Mouse (Mus musculus): Measurements from ENCODE around the gene Fam83f. TPM values are rescaled to one million over a fixed set of nuclear protein-coding genes. Genes with fewer than 3 reads are reported as not detected.

Fam83f gene
- polyA plus RNA-seq, 1 experiment from 2014 or later: 2.9 TPM

DNA sequence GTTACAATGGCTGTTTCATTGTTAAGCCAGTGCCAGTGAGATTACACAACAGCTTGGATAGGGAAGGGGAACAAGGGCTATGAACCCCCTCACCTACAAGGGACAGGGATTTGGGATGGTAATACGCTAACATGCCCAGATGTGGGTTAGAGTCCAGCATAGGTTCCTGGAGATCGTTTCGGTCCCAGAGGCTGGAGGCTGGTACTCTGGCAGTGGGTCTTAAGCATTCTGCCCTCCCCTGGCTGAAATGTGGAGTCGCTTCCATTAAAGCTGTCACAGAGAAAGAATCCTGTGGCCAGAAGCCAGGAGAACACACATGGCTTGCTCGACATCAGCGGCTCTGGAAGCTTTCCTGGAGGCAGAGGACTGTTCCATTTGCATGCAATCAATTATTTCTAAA is 37.9 kb downstream of the Fam83f start:
- peaks cover 9% of the 10 kb centered on the region; the same call in 1 of the 2 replicates for H3K4me1 ChIP-seq (ENCODE audit: control insufficient read depth, insufficient read depth, low read length)
- no peaks in the 10 kb centered on the region for H3K36me3 ChIP-seq (ENCODE audit: control insufficient read depth, insufficient read depth, low read length)
- ATAC-seq (ENCODE audit: low FRiP score, low TSS enrichment): no peak
- H3K9me3 ChIP-seq (ENCODE audit: control insufficient read depth, low read length): no peaks in the 10 kb centered on the region
- no peak overlapping the region for H3K4me2 ChIP-seq (replicated peaks; ENCODE audit: low read depth, low read length)
- H3K27me3 ChIP-seq (ENCODE audit: control insufficient read depth, insufficient read depth, low read length): no peaks in the 10 kb centered on the region
- no peak overlapping the region for H3K4me3 ChIP-seq (ENCODE audit: low read length)
- 0 out of 2 replicates have a peak overlapping the region, but pooled peaks have one; percentile 24 for H3K27ac ChIP-seq (ENCODE audit: low read depth, low read length)
- 50% methylated on average over 6 of the region's 6 CpGs for WGBS
- no peak overlapping the region for H3K9ac ChIP-seq (ENCODE audit: low read depth, low read length)

DNA sequence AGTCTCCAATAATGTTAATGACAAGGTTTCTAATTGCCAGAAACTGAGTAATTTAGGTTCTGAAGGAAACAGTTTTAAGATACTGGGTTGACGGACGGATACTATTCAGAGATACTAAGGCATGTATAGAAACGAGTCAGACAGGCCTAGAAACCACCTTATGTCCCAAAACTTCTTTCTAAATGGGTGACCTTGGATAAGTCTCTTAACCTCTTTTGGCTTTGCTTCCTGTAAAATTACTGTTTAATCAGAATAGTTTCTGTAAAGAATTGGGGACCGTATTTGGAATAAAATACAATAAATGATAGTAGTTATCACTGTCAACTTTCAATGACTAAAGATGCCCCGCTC is 38.6 kb downstream of the Fam83f start:
- no peak for ATAC-seq (ENCODE audit: low FRiP score, low TSS enrichment)
- Histone ChIP-seq H3K4me3 (ENCODE audit: low read length) (peak overlapping the region; percentile 96), H3K27me3 (ENCODE audit: control insufficient read depth, insufficient read depth, low read length) (no peaks in the 10 kb centered on the region), H3K27ac (ENCODE audit: low read depth, low read length) (no peak overlapping the region), H3K9ac (ENCODE audit: low read depth, low read length) (peak overlapping the region; percentile 57), H3K4me2 (replicated peaks; ENCODE audit: low read depth, low read length) (peak overlapping the region; percentile 40), H3K9me3 (ENCODE audit: control insufficient read depth, low read length) (no peaks in the 10 kb centered on the region), H3K36me3 (ENCODE audit: control insufficient read depth, insufficient read depth, low read length) (no peaks in the 10 kb centered on the region), H3K4me1 (ENCODE audit: control insufficient read depth, insufficient read depth, low read length) (peaks cover 9% of the 10 kb centered on the region; the same call in 1 of the 2 replicates)
- 14% methylated on average over 5 of the region's 5 CpGs for WGBS

DNA sequence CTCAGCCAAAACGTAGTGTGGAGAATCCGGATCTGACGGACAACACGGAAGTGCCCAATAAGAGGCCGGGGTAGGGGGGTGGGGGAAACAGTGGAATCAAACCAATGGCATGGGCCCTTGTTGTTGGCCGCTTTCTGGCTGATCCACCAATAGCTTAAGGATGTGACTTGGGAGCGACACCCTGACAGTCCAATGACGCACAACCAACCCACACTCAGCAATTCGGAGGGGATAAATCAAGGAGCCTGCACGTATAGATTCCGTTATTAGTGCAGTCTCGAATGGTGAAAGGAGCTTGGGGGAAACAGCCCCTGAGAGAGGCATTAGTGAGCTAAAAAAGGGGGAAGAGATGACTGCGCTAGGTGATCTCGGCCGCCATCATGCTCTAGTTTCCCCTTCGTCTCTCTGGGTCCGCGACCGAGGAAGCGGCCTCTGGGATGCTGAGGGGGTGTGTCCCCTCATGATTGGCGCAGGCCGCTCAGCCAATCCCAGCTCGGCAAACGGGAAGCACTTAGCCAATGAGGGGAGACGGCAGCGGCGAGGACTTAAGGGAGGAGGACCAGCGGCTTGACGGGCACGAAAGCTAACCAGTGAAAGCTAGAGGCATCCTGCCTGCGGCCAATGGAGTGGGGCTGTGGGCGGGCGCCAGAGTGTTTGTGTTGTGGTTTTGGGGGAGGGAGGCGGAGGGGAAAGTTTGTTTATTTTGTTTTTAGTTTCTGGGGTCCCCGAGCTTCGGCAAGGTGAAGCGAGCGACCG is 39.1 kb downstream of the Fam83f start, which contains the start of gene Tnrc6b:
Tnrc6b (plus strand) TSS at position 706 of the 756 bp plus-strand sequence.
- Histone ChIP-seq H3K4me3 (ENCODE audit: low read length) (peak within 1 kb of the TSS; percentile 96), H3K9ac (ENCODE audit: low read depth, low read length) (peak within 1 kb of the TSS; percentile 88), H3K4me2 (replicated peaks; ENCODE audit: low read depth, low read length) (peak within 1 kb of the TSS; percentile 87), H3K4me1 (ENCODE audit: control insufficient read depth, insufficient read depth, low read length) (peaks cover 7% of the 10 kb centered on the region; the same call in 1 of the 2 replicates), H3K9me3 (ENCODE audit: control insufficient read depth, low read length) (no peaks in the 10 kb centered on the region), H3K27me3 (ENCODE audit: control insufficient read depth, insufficient read depth, low read length) (no peaks in the 10 kb centered on the region), H3K36me3 (ENCODE audit: control insufficient read depth, insufficient read depth, low read length) (no peaks in the 10 kb centered on the region), H3K27ac (ENCODE audit: low read depth, low read length) (peak within 1 kb of the TSS; percentile 85)
- under 1% methylated on average over 38 of the region's 39 CpGs for WGBS
- ATAC-seq (ENCODE audit: low FRiP score, low TSS enrichment): peak; percentile 95

DNA sequence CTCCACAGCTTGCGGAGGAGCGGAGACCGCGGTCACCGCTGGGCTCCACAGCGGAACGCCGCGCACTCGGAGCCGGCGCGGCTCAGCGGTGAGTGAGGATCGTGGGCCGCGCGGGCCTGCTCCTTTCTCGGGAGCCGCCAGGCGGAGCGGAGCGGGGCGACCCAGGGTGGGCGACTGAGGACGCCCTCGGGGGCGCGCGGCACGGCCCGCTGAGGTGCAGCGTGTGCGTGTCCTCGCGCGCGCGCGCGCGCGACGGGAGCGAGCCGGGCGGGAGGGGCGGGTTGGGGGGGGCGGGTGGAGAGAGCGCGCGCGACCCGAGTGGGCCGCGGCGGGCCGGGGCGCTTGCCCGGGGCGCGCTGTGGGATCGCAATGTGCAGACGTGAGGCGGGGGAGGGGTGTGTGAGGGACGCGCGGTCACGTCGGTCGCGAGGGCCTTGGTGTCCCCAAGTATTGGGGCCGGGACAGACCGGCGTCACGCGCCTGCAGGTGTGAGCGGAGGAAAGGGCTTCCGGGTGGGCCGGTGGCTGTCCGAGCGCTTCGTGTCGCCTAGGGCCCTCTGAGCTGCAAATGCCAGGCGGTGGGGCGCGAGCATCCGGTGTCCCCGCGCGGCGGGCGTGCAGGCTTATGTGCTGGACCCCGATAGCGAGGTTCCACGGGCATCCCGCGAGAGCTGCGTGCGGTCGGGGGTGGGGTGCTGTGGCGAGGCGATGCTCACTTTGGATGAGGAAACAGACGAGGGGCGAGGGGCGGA is 39.9 kb downstream of the Fam83f start:
- Histone ChIP-seq H3K4me2 (replicated peaks; ENCODE audit: low read depth, low read length) (peak overlapping the region; percentile 87), H3K9me3 (ENCODE audit: control insufficient read depth, low read length) (no peaks in the 10 kb centered on the region), H3K27ac (ENCODE audit: low read depth, low read length) (no peak overlapping the region; the same call in 1 of the 2 replicates), H3K4me3 (ENCODE audit: low read length) (peak overlapping the region; percentile 96), H3K4me1 (ENCODE audit: control insufficient read depth, insufficient read depth, low read length) (peaks cover 5% of the 10 kb centered on the region; the same call in 1 of the 2 replicates), H3K9ac (ENCODE audit: low read depth, low read length) (peak overlapping the region; percentile 88), H3K27me3 (ENCODE audit: control insufficient read depth, insufficient read depth, low read length) (no peaks in the 10 kb centered on the region), H3K36me3 (ENCODE audit: control insufficient read depth, insufficient read depth, low read length) (no peaks in the 10 kb centered on the region)
- ATAC-seq (ENCODE audit: low FRiP score, low TSS enrichment): peak; percentile 24
- WGBS: 1% methylated on average over 66 of the region's 106 CpGs

DNA sequence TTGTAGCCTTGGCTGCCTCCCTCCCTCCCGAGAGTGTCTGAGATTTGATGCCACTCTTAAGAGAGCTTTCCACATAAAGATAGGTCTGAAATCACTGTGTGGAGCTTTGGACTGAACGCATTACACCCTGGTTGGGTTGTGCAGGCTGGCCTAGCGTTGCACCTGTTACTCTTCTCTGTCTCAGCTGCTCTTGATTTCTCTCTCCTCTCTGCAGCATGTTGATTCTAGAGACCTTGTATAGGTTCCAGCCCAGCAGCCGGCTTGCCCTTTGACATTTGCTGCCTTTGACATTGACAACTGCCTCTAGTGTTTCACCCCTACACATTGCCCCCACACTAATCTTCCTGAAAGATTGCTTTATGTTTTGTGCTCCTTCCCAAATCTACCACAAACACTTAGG is 42.7 kb downstream of the Fam83f start:
- Histone ChIP-seq H3K27ac (ENCODE audit: low read depth, low read length) (no peak overlapping the region), H3K4me3 (ENCODE audit: low read length) (no peak overlapping the region), H3K4me1 (ENCODE audit: control insufficient read depth, insufficient read depth, low read length) (0 out of 2 replicates have a peak, but pooled peaks cover 3% of the 10 kb centered on the region), H3K36me3 (ENCODE audit: control insufficient read depth, insufficient read depth, low read length) (no peaks in the 10 kb centered on the region), H3K27me3 (ENCODE audit: control insufficient read depth, insufficient read depth, low read length) (no peaks in the 10 kb centered on the region), H3K9ac (ENCODE audit: low read depth, low read length) (no peak overlapping the region), H3K4me2 (replicated peaks; ENCODE audit: low read depth, low read length) (no peak overlapping the region), H3K9me3 (ENCODE audit: control insufficient read depth, low read length) (no peaks in the 10 kb centered on the region)
- WGBS: 55% methylated on average over 4 of the region's 4 CpGs
- ATAC-seq (ENCODE audit: low FRiP score, low TSS enrichment): no peak

DNA sequence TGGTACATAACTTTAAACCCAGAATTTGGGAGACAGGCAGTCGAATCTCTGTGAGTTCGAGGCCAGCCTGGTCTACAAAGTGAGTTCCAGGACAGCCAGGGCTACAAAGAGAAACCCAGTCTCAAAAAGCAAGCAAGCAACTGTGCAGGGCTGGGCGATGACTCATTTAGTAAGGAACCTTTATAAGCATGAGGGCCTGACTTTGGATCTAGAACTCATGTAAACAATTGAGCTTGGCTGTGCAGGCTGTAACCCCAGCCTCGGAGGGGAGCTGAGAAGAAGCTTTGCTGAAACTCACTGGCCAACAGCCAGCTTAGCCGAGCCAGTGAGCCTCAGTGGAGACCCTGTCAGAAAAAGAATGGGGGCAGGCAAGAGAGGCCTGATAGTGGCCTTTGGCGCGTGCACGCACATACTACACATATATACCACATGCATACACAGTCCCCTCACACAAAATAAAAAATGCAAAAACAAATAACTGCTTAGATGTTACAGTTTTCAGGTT is 45.0 kb downstream of the Fam83f start:
- Histone ChIP-seq H3K36me3 (ENCODE audit: control insufficient read depth, insufficient read depth, low read length) (no peaks in the 10 kb centered on the region), H3K27ac (ENCODE audit: low read depth, low read length) (no peak overlapping the region), H3K4me2 (replicated peaks; ENCODE audit: low read depth, low read length) (no peak overlapping the region), H3K4me3 (ENCODE audit: low read length) (no peak overlapping the region), H3K4me1 (ENCODE audit: control insufficient read depth, insufficient read depth, low read length) (peaks cover 10% of the 10 kb centered on the region), H3K9ac (ENCODE audit: low read depth, low read length) (no peak overlapping the region), H3K27me3 (ENCODE audit: control insufficient read depth, insufficient read depth, low read length) (no peaks in the 10 kb centered on the region), H3K9me3 (ENCODE audit: control insufficient read depth, low read length) (no peaks in the 10 kb centered on the region)
- no peak for ATAC-seq (ENCODE audit: low FRiP score, low TSS enrichment)
- 80% methylated on average over 8 of the region's 8 CpGs for WGBS

DNA sequence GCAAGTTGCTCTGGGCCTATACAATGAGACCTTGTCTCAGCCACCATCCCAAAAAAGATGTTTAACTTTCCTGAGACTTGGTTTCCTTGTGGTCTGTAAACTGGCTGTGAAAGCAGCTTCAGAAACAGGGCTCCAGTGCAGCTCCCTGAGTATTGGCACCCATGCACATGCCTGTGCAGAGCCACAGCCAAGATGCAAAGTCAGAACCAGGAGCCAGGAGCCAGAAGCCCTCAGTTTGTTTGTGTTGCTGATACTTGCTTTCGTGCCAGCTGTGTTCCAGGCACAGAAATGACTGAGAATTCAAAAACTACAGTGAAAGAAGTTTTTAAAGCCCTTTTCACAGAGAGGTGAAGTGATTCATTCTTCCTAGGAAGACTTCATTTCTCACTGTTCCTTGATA is 45.8 kb downstream of the Fam83f start:
- 69% methylated on average over 1 of the region's 1 CpGs for WGBS
- no peak for ATAC-seq (ENCODE audit: low FRiP score, low TSS enrichment)
- Histone ChIP-seq H3K27me3 (ENCODE audit: control insufficient read depth, insufficient read depth, low read length) (no peaks in the 10 kb centered on the region), H3K4me1 (ENCODE audit: control insufficient read depth, insufficient read depth, low read length) (peaks cover 14% of the 10 kb centered on the region), H3K27ac (ENCODE audit: low read depth, low read length) (no peak overlapping the region), H3K9me3 (ENCODE audit: control insufficient read depth, low read length) (no peaks in the 10 kb centered on the region), H3K9ac (ENCODE audit: low read depth, low read length) (no peak overlapping the region), H3K4me2 (replicated peaks; ENCODE audit: low read depth, low read length) (no peak overlapping the region), H3K4me3 (ENCODE audit: low read length) (no peak overlapping the region), H3K36me3 (ENCODE audit: control insufficient read depth, insufficient read depth, low read length) (no peaks in the 10 kb centered on the region)

DNA sequence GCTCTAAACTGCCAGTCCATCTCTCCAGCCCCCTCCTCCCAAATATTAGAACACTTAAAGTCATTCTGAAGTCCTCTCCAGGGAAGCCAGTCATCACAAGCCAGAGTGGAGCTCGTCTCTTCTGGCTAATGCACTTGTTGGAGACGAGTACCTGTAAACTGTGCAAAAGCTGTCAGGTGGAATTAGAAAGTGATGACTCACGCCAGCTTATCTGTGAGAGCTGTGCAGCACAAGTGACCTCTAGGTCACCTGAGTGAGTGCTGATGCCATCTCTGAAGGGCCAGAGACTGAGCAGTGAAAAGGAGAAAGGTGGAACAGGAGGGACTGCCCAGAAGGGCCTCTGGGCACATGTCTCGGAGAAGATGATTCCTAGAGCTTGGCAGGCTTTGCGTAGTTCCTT is 48.6 kb downstream of the Fam83f start:
- Histone ChIP-seq H3K36me3 (ENCODE audit: control insufficient read depth, insufficient read depth, low read length) (no peaks in the 10 kb centered on the region), H3K27me3 (ENCODE audit: control insufficient read depth, insufficient read depth, low read length) (no peaks in the 10 kb centered on the region), H3K27ac (ENCODE audit: low read depth, low read length) (no peak overlapping the region), H3K4me2 (replicated peaks; ENCODE audit: low read depth, low read length) (no peak overlapping the region), H3K9me3 (ENCODE audit: control insufficient read depth, low read length) (no peaks in the 10 kb centered on the region), H3K9ac (ENCODE audit: low read depth, low read length) (no peak overlapping the region), H3K4me1 (ENCODE audit: control insufficient read depth, insufficient read depth, low read length) (peaks cover 16% of the 10 kb centered on the region), H3K4me3 (ENCODE audit: low read length) (no peak overlapping the region)
- 65% methylated on average over 5 of the region's 5 CpGs for WGBS
- no peak for ATAC-seq (ENCODE audit: low FRiP score, low TSS enrichment)

DNA sequence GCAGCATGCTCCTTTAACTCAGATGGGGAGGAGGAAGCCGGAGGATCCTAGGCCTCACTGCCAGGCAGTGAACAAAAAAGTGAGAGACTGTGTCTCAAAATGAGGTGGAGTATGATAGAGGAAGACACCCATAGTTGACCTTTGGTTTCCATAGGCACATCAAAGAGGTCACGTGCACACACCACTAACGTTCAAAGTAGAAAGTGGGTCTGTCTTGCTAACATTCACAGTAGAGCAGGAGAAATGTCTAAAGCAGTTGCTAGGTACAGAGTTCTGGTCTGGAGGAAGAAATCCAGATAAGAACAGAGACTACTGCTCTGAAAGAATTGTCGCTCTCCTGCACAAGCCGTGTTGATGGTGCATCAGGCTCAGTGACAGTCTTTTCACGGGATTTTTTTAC is 50.2 kb downstream of the Fam83f start:
- no peak for ATAC-seq (ENCODE audit: low FRiP score, low TSS enrichment)
- no peak overlapping the region for H3K27ac ChIP-seq (ENCODE audit: low read depth, low read length)

More for the DNA sequence above, 50.2 kb downstream of the Fam83f start:
- Histone ChIP-seq H3K9me3 (ENCODE audit: control insufficient read depth, low read length) (no peaks in the 10 kb centered on the region), H3K9ac (ENCODE audit: low read depth, low read length) (no peak overlapping the region), H3K4me3 (ENCODE audit: low read length) (no peak overlapping the region), H3K4me1 (ENCODE audit: control insufficient read depth, insufficient read depth, low read length) (peaks cover 16% of the 10 kb centered on the region), H3K36me3 (ENCODE audit: control insufficient read depth, insufficient read depth, low read length) (no peaks in the 10 kb centered on the region), H3K27me3 (ENCODE audit: control insufficient read depth, insufficient read depth, low read length) (no peaks in the 10 kb centered on the region), H3K4me2 (replicated peaks; ENCODE audit: low read depth, low read length) (no peak overlapping the region)
- 62% methylated on average over 6 of the region's 6 CpGs for WGBS
